Mouse (Mus musculus) MEL (cell line): ENCODE results near the gene Defa33. TPM values are rescaled to one million over a fixed set of nuclear protein-coding genes. Genes with fewer than 3 reads are reported as not detected.
"Not testable (repeated sequence)": the region's sequence is repeated elsewhere in the genome, so short reads cannot be mapped to it uniquely, and the experiment has no call there.

Experiments used
- DNase-seq: peaks from one replicate; pipeline ENCODE4 v3.0.0; 2011; ENCODE audit warnings: low read depth, low spot score
- H3K27ac ChIP-seq: 2 replicates; pipeline ENCODE4 v1.5.1; 2012; ENCODE audit warnings: low read depth, mild to moderate bottlenecking, control low read depth, low read length, moderate library complexity; ENCODE audit not compliant: control insufficient read depth
- H3K27me3 ChIP-seq, 2 experiments: fragments of 150-350 bp in 1 of 2; sonication (generic) in 1 of 2; 2 replicates each; pipeline ENCODE4 v1.6.1; 2012; ENCODE audit warnings: low read length in 2 of 2, mild to moderate bottlenecking in 2 of 2, improper control_type of control experiment in 1 of 2, moderate library complexity in 1 of 2; ENCODE audit not compliant: insufficient read depth in 2 of 2, control insufficient read depth in 1 of 2
- H3K36me3 ChIP-seq, 2 experiments: 2 replicates each; pipeline ENCODE4 v1.6.1; 2012 to 2014; ENCODE audit warnings: low read length in 2 of 2, improper control_type of control experiment in 1 of 2, inconsistent platforms in 1 of 2, mild to moderate bottlenecking in 1 of 2; ENCODE audit not compliant: insufficient read depth in 2 of 2, control insufficient read depth in 1 of 2
- H3K4me1 ChIP-seq, 2 experiments: fragments of 150-350 bp in 1 of 2; sonication (generic) in 1 of 2; 2 replicates each; pipeline ENCODE4 v1.6.1; 2012; ENCODE audit warnings: low read length in 2 of 2, improper control_type of control experiment in 1 of 2, mild to moderate bottlenecking in 1 of 2; ENCODE audit not compliant: insufficient read depth in 2 of 2, control insufficient read depth in 1 of 2
- H3K4me3 ChIP-seq, 2 experiments: fragments of 150-350 bp in 1 of 2; sonication (generic) in 1 of 2; 2 replicates each; pipeline ENCODE4 v1.5.1; 2012; ENCODE audit warnings: low read depth in 2 of 2, low read length in 2 of 2, mild to moderate bottlenecking in 2 of 2, moderate library complexity in 2 of 2, control low read depth in 1 of 2, improper control_type of control experiment in 1 of 2; ENCODE audit not compliant: control insufficient read depth in 1 of 2, insufficient read depth in 1 of 2
- H3K79me2 ChIP-seq: 2 replicates; pipeline ENCODE4 v1.6.1; 2012; ENCODE audit warnings: mild to moderate bottlenecking, low read length, moderate library complexity; ENCODE audit not compliant: control insufficient read depth, poor library complexity, insufficient read depth
- H3K9ac ChIP-seq: 2 replicates; pipeline ENCODE4 v1.6.1; 2012; ENCODE audit warnings: low read depth, mild to moderate bottlenecking, control low read depth, low read length, moderate library complexity; ENCODE audit not compliant: control insufficient read depth, poor library complexity, severe bottlenecking
- H3K9me3 ChIP-seq: fragments of 150-350 bp; sonication (generic); replicated peaks from 2 replicates; pipeline ENCODE4 v1.6.1; 2012; ENCODE audit warnings: mild to moderate bottlenecking, low read length, improper control_type of control experiment, moderate library complexity; ENCODE audit not compliant: insufficient read depth
- polyA plus RNA-seq, 2 experiments: library from polyadenylated mRNA; stranded (reverse) in 1 of 2; unstranded in 1 of 2; fragments of >175 nt in 1 of 2; fragments of >200 nt in 1 of 2; gene quantifications; 2 replicates each; pipeline versions ENCODE4 v1.2.1 to v1.2.4; 2012; ENCODE audit warnings: low replicate concordance in 2 of 2, low read depth in 1 of 2; ENCODE audit not compliant: insufficient read length in 2 of 2, insufficient read depth in 1 of 2, missing spikeins in 1 of 2
- total RNA-seq: library from RNA; depleted of rRNA; stranded (reverse); fragments of 300-350 nt; gene quantifications from 2 replicates; pipeline ENCODE4 v1.2.3, GENCODE M21; 2012; rRNA removed

Gene Defa33
- not detected in 2 replicates for total RNA-seq
- not detected for polyA plus RNA-seq

GRCm38 (mm10) chr8:21391511-21391910, at the start of gene Defa33:
Defa33 (plus strand) TSS chr8:21391811.
- not testable (repeated sequence) for H3K36me3 ChIP-seq, H3K27ac ChIP-seq, H3K79me2 ChIP-seq, H3K27me3 ChIP-seq, H3K9ac ChIP-seq, H3K4me1 ChIP-seq, DNase-seq, H3K4me3 ChIP-seq, H3K9me3 ChIP-seq

GRCm38 (mm10) chr8:21378215-21378614, 13.4 kb upstream of the Defa33 start, which contains the start of gene Defa2:
Defa2 (plus strand) TSS chr8:21378515.
- H3K27ac ChIP-seq, H3K4me1 ChIP-seq, H3K9ac ChIP-seq, H3K79me2 ChIP-seq, DNase-seq, H3K36me3 ChIP-seq, H3K27me3 ChIP-seq, H3K4me3 ChIP-seq, H3K9me3 ChIP-seq: not testable (repeated sequence)

- not testable (repeated sequence) for H3K9me3 ChIP-seq, H3K27ac ChIP-seq, H3K36me3 ChIP-seq, H3K4me1 ChIP-seq, H3K27me3 ChIP-seq, H3K9ac ChIP-seq, DNase-seq, H3K79me2 ChIP-seq, H3K4me3 ChIP-seq
These were observed 35.5 kb downstream of the Defa33 start, which contains the start of gene Defa36 for GRCm38 (mm10) chr8:21427111-21427510. Defa36 (plus strand) TSS chr8:21427411.

Other genes starting within 250 kb of the Defa33 start
- gene Defa22, start 229.5 kb upstream of the Defa33 start, total RNA-seq = not detected in 2 replicates
- not detected for gene Defa22, start 229.5 kb upstream of the Defa33 start, polyA plus RNA-seq
- gene Defa31, start 200.2 kb upstream of the Defa33 start, total RNA-seq = not detected in 2 replicates
- not detected for gene Defa31, start 200.2 kb upstream of the Defa33 start, polyA plus RNA-seq
- not detected in 2 replicates for gene Gm15293, start 190.2 kb upstream of the Defa33 start, total RNA-seq
- not detected for gene Gm15293, start 190.2 kb upstream of the Defa33 start, polyA plus RNA-seq
- not detected in 2 replicates for gene Gm15292, start 142.1 kb upstream of the Defa33 start, total RNA-seq
- gene Gm15292, start 142.1 kb upstream of the Defa33 start, polyA plus RNA-seq = not detected
- not detected in 2 replicates for gene Defa27, start 76.3 kb upstream of the Defa33 start, total RNA-seq
- gene Defa27, start 76.3 kb upstream of the Defa33 start, polyA plus RNA-seq = not detected
- not detected in 2 replicates for gene Defa29, start 64.8 kb upstream of the Defa33 start, total RNA-seq
- not detected for gene Defa29, start 64.8 kb upstream of the Defa33 start, polyA plus RNA-seq
- gene Defa2, start 13.3 kb upstream of the Defa33 start, total RNA-seq = not detected in 2 replicates
- not detected for gene Defa2, start 13.3 kb upstream of the Defa33 start, polyA plus RNA-seq
- gene Defa36, start 35.6 kb downstream of the Defa33 start, total RNA-seq = not detected in 2 replicates
- gene Defa36, start 35.6 kb downstream of the Defa33 start, polyA plus RNA-seq = not detected
- not detected in 2 replicates for gene Gm7849, start 64.7 kb downstream of the Defa33 start, total RNA-seq
- not detected for gene Gm7849, start 64.7 kb downstream of the Defa33 start, polyA plus RNA-seq
- gene Defa20, start 117.4 kb downstream of the Defa33 start, total RNA-seq = not detected in 2 replicates
- not detected for gene Defa20, start 117.4 kb downstream of the Defa33 start, polyA plus RNA-seq
- not detected in 2 replicates for gene Defa32, start 137.2 kb downstream of the Defa33 start, total RNA-seq
- gene Defa32, start 137.2 kb downstream of the Defa33 start, polyA plus RNA-seq = not detected
- gene Defa37, start 173.6 kb downstream of the Defa33 start, total RNA-seq = not detected in 2 replicates
- not detected for gene Defa37, start 173.6 kb downstream of the Defa33 start, polyA plus RNA-seq
- gene Defa28, start 191.2 kb downstream of the Defa33 start, total RNA-seq = not detected in 2 replicates
- not detected for gene Defa28, start 191.2 kb downstream of the Defa33 start, polyA plus RNA-seq
- not detected in 2 replicates for gene Gm7861, start 202.7 kb downstream of the Defa33 start, total RNA-seq
- not detected for gene Gm7861, start 202.7 kb downstream of the Defa33 start, polyA plus RNA-seq
- gene Defa26, start 226.4 kb downstream of the Defa33 start, total RNA-seq = not detected in 2 replicates
- gene Defa26, start 226.4 kb downstream of the Defa33 start, polyA plus RNA-seq = not detected